Mouse (Mus musculus) left cerebral cortex, adult 8-10 months (tissue): ENCODE results near the gene Gas7. TPM values are rescaled to one million over a fixed set of nuclear protein-coding genes. Genes with fewer than 3 reads are reported as not detected.
A peak's percentile ranks its signal among the peaks of the same experiment; 100 is the strongest.

Experiments used
- DNase-seq, 2 experiments: peaks; one replicate each; pipeline ENCODE4 v3.0.0; 2022; ENCODE audit warnings: low spot score in 2 of 2
- total RNA-seq, 4 experiments: library from RNA; stranded (reverse); gene quantifications; 2 replicates each; pipeline ENCODE4 v1.2.4; 2022

The Gas7 gene
- total RNA-seq, 4 experiments from 2014 or later, result 532 to 564 (median 545) TPM

GRCm38 (mm10) chr11:67612158-67612839 is 157.1 kb downstream of the Gas7 start:
- no peak for DNase-seq

- peak in 1 of 2 experiments; percentile 80 for DNase-seq
Measured at GRCm38 (mm10) chr11:67616557-67617239, 161.5 kb downstream of the Gas7 start.

- no peak for DNase-seq
Measured at GRCm38 (mm10) chr11:67622340-67622739, 167.1 kb downstream of the Gas7 start.

- no peak for DNase-seq
Measured at GRCm38 (mm10) chr11:67627179-67627578, 171.9 kb downstream of the Gas7 start.

- DNase-seq, result no peak
Measured at GRCm38 (mm10) chr11:67628522-67628921, 173.3 kb downstream of the Gas7 start.

- DNase-seq, result no peak
Measured at GRCm38 (mm10) chr11:67632906-67633305, 177.7 kb downstream of the Gas7 start.

GRCm38 (mm10) chr11:67633620-67634229 is 178.5 kb downstream of the Gas7 start:
- DNase-seq, result no peak

GRCm38 (mm10) chr11:67636201-67636600 is 181.0 kb downstream of the Gas7 start:
- DNase-seq, result no peak

GRCm38 (mm10) chr11:67636905-67637586 is 181.8 kb downstream of the Gas7 start:
- DNase-seq, result no peak

- no peak for DNase-seq
Measured at GRCm38 (mm10) chr11:67638401-67638800, 183.2 kb downstream of the Gas7 start.

GRCm38 (mm10) chr11:67640299-67640698 is 185.1 kb downstream of the Gas7 start:
- DNase-seq, result no peak

- no peak for DNase-seq
Measured at GRCm38 (mm10) chr11:67642421-67642820, 187.2 kb downstream of the Gas7 start.

- DNase-seq, result no peak
Measured at GRCm38 (mm10) chr11:67642835-67643234, 187.6 kb downstream of the Gas7 start.

- no peak for DNase-seq
Measured at GRCm38 (mm10) chr11:67643465-67643864, 188.2 kb downstream of the Gas7 start.

- no peak for DNase-seq
Measured at GRCm38 (mm10) chr11:67644632-67645149, 189.5 kb downstream of the Gas7 start.

- peak in 1 of 2 experiments; percentile 66 for DNase-seq
Measured at GRCm38 (mm10) chr11:67647745-67648144, 192.5 kb downstream of the Gas7 start.

- DNase-seq, result peak in 1 of 2 experiments; percentile 82
Measured at GRCm38 (mm10) chr11:67648651-67649407, 193.6 kb downstream of the Gas7 start.

GRCm38 (mm10) chr11:67649971-67650707 is 194.9 kb downstream of the Gas7 start:
- no peak for DNase-seq

GRCm38 (mm10) chr11:67651731-67652130 is 196.5 kb downstream of the Gas7 start:
- DNase-seq, result no peak
